Mouse (Mus musculus): ENCODE data around the gene Fli1.

Fli1 gene

DNA sequence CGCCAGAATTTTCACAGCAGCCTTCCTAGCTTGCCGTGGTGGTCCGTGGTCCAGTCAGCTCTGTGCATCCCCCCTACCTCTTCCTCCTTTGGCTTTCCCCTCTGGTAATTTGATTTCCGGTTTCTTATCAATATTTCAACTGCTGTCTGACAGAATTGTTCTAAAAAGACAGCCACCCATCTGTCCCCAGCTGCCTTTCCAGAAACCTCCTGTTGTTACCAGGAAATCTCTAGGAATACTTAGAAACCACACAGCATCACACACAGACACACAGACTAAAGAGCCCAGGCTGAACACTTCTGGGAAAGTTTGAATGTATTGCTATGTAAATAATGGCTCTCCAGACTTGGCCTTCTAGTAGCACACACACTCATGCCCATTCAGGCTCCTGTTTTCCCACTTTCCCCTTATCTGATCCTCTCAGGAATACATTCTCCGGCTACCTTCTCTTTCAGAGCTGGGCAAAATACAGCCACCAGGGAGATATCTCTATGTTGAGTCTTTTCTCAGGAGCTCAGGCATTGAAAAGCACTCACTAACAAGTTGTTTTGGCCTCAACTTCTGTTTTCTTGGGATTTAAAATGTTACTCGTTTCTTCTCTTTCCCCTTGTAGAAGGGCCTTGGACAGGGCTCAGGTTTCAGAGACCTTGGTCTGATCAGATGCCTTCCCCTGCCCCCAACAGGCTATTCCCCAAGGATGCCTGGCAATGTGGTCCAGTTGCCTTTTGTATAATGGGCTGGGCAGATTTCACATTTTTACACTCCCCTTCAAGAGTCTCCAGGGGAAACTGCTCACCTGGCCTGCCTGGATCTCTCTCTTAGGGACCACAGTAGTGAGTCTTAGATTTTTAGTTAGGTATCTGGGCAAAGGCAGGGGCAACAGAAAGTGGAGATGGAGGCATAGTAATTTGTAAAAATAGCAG lies 7.1 kb upstream of the Fli1 start:
- no peak for DNase-seq

DNA sequence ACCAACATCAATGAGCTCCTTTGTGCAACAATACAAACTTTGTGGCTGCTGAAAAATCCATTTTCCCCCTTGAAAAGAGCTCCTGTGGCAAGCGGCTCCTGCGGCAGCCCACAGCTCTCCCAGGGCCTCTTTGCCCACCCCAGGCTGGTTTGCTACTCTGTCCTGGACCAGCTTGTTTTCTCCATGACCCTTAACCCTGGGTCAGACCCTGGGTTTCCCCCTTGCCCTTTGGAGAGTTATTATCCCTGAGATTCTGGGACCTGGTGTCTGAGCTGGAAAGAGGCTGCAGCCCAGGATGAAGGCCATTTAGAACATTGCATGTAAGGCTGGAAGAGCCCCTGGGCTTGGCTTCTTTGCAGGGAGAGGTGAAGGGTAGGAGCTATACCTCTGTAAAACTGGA lies 4.1 kb upstream of the Fli1 start:
- DNase-seq = no peak

DNA sequence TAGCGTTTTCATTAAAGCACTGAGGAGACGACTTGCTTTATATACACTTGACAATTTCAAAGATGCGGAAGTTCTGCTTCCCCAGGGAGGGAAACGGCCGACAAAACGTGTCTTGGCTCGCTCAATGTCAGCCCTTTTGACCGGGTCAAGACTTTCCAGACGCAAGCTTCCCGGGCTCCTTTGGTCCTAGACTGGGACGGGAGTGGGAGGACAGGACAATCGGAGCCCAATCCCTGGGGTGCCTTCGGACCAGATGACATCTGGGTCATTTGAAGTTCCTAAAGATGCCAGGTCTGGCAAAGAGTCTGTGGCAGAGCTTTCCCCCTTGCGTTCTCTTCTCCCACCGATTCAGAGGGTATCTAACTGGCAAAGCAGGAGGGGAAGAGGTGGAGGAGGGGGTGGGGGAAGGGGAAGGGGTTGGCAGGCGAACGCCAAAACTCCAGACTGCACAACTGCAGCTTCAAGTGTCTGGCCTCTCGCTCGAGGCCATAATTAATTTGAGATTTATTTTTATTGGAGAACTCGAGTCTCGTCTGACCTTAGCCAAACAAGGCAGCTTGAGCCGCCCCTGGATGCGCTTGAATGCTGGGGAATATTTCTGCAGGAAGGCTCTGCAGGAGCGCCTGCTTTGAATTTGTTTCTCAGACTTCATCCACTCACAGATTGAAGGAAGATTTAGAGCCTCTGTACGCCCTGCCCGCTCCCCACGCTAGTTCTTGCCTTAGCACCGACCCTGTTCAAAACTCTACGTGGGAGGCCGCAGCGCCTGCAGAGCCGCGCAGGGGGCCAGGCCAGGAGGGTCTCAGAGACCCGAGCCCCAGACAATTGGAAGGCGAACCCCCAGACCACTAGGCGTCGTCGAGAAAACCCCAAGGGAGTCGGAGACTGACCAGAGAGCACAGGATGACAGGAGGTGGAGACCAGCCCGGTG lies 2.3 kb upstream of the Fli1 start:
- DNase-seq = no peak

DNA sequence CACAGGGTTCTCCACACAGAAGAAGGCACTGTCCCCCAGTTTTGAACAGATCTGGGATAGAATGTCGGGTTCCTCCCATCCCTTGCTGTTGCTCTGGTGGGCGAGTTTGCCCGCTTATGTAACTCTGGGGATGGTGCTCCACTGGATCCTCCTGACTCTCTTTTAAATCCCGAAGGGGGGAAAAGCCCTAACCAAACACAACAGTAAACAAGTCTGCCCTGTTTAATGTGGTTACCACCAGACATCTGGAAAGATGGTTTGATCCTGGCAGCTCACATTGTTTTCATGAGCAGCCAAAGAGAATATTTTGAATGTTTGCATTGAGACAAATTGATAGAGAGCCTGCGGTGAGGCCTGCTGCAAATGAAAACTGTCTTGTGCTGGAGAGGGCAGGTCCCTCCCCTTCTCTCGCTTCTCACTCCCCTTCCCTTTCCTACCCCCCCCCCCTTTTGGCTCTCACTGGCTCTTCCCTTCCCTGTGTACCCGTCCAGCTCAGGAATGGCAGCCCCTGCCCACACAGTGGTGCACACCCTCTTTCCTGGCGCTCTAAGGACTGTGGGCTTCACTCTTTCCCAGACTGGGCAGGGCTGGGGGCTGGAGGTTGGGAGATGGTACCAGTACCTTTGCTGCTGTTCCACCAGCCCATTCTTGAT lies 1.4 kb upstream of the Fli1 start:
- DNase-seq = no peak

DNA sequence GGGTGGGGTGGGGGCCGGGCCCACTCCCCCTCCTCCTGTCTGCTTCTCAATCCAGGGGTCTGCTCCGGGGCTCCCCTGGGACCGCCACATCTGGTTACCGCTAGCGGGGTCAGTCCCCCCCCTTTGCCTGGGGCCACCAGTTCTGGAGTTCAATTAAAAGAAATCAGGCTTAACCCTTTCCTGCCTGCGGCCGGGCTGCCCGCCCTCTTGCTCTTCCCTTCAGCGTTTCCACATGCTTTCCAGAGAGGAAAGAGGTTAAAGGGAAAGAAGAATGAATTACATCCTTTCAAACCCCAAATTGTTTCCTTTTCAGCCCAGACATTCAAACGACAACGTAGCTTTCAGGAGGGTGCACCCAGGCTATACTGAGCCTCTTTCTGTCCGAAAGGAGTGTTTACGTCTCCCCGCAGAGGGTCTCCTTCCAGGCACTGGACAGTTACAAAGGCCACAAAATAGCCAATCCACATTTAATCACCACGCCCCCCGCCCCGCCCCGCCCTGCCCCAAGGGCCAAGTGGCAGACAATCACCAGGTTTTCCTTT lies 450 bp upstream of the Fli1 start:
- peak in 1 of 2 experiments; percentile 9 for DNase-seq

DNA sequence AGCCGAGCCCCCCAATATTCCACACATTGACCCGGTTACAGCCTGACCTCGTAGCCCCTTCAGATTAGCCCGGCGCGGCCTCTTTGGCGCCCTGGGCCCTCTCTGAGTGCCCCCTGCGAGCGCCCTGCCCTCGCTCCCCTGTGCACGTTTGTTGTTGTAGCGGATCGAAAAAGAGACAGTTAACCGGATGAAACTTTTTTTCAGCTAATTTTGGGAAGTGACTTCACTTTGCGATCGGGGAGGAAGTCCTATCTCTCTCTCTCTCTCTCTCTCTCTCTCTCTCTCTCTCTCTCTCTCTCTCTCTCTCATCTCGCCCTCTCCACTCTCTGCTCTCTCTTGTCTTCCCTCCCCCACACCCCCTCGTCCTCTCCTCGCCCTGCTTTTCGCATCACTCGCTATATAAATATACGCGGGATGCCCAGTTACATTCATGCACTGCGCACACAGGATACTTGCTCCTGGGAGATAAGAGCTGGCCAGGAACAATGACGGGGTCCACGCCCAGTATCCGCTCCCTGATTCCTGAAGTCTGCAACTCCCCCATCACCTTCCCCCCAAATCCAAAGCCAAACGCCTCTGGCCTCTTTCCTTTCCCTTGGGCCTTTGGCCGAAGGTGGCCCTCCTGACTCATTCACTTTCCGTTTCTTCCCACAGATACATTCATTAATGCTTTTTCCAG lies 1.3 kb downstream of the Fli1 start:
- DNase-seq = no peak

DNA sequence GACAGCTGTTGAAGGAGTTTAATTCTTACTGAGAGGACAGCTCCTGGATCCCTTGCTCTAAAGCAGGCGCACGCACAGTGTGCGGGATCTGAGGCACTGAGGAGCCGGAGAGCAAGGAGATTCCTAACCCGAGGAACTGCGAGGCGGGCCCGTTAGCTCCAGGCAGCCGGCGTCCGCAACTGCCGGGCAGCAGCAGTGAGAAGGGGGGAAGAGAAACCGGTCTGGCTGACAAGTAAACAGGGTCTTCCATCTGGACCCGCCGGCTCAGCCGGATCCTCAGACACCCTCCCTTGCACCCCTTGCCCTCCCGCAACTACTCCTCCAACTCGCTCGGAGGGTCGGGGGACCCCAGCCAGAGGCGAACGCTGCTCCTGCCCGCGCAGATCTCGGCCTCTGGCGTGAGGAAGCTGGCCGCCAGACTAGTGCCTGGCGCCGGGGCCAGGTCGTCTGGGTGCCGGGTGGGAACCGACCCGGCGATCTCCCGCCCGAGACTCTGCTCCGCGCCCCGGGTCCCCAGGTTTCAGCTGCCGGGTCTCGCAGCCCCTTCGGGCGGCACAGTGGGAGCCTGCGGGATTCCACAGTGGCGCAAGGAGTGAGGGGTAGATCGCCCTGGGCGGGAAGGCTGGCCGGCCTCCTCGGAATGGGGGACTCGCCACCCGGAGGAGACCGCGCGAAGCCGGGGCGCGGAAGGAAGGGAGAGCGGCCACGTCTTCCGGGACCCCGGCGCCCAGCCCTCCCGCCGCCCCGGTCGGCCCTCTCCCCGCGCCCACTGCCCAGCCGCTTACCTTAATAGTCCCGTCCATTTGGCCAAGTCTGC lies 2.0 kb downstream of the Fli1 start:
- DNase-seq = peak; percentile 25 to 41

DNA sequence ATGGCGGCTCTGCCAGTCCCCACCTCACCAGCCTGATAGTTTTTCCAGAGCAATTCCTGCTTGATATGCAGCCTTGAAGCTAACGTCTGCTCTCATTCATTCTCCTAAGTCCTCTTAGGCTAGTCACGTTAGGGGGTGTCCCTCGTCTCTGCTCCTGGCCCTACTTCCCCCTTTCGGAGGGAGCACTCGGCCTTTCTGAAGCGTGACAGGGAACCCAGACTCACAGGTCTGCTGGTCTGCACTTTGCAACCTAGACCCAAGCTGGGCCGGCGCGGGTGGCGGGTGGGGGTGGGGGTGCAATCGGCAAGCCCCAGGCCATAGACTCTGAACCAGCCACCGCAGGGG lies 2.6 kb downstream of the Fli1 start:
- DNase-seq = peak in 1 of 2 experiments; percentile 14

DNA sequence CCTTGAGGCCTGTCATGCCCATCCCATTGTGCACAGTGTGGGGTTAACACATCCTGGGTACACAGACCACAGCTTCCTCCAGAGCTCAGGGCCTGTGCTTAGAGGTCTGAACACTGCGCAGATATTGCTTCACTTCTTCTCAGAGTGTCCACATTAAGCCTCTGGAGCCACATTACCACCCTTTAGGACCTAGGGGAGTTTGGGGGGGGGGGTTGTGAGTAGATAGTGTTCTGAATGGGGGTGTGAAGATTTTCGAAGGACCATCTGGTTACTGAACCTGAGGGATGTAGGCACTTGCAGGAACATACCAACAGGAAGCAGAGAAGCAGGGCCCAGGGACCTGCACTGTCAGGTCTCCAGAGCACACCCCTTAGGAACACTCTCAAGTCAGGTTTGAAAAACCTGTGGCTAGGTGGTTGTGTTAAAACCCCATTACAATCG lies 3.3 kb downstream of the Fli1 start:
- DNase-seq = no peak

DNA sequence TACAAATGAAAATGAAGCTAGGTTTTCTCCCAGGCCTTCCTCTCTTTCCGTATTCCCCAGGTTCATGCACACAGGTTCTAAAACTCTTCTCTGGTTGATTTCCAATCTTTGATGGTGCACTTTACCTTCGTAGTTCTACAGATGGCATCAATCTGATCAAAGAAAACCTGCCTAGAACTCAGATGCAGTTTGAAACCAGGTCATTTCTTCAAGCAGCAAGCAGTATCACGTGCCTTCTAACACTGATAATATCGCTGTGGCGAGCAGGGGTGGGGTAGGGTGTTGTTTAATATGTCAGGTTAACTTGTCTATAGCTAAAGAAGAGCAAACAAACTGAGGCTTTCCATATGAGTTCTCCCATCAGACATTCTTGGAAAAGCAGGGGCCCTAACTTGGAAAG lies 4.5 kb downstream of the Fli1 start:
- no peak for DNase-seq

DNA sequence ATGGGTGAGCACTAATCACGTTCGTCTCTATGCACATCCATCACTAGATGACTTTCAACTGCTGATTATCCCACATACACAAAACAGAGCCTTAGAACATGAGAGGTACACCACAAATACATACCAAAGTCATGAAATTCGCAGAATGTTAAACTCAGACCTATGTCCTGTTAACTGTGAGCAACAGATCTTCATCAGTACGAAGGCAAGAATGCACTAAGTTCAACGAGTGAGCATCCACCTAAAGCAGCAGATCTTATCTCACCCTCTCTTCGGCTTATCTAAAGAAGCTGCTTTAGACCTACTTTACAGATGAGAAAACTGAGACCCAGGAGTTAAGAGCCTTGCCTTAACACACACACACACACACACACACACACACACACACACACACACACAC lies 5.0 kb downstream of the Fli1 start:
- DNase-seq = no peak

DNA sequence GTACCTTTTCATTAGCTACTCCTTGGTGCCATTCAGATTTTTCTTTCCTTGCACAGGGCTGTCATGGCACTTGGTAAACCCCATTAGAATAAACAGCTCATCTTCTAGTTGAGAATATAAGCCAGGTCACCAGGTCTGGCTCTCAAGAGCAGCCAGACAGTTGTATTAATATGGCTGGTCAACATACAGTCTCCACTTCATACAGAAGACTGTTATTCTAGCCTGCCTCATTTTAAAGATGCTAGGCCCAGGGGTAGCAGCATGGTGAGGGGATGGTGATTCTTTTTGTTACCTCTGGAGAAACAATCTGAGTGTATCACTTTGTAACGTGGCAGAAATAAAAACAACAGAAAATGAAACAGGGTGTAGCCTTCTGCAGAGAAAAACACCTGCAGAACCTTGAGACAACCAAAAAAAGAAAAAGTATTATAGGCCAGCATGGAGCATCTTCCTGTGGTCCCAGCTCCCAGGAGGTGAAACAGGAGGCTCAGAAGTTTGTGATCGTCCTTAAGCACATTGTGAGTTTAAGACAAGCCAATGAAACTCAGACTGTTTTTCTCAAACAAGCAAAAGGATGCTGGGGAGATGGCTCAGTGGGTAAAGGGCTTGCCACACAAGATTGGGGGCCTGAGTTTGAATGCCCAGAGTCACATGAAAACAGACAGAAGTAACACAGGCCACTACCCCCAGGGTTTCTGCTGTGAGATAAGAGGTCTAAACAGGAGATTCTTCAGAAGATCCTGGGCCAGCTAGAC lies 7.3 kb downstream of the Fli1 start:
- no peak for DNase-seq

DNA sequence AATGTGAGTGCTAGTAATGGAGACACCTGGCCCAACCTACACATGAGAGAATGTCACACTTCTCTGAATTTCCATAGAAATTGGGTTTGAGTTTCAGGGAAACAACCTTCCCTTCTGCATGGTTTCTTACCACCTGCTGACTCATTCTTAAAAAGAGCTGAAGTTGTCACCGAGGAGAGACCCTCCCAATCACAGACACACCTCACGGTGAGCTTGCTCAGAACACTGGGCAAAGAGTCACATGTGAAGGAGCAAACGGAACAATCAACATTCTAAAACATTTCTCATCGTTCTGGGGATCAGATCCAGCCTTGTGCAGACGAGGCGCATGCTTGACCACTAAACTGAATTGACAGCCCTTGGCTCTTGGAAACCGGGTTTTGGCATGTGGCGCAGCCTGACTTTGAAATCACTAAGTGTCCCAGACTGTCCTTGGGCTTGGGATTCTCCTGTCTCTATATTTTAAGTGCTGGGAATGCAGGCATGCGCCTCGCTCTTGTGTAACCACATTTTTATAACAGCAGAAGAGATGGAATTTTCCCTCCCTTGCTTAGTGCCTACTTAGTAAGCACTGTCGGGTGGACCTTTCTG lies 8.5 kb downstream of the Fli1 start:
- DNase-seq = peak; percentile 33 to 36

DNA sequence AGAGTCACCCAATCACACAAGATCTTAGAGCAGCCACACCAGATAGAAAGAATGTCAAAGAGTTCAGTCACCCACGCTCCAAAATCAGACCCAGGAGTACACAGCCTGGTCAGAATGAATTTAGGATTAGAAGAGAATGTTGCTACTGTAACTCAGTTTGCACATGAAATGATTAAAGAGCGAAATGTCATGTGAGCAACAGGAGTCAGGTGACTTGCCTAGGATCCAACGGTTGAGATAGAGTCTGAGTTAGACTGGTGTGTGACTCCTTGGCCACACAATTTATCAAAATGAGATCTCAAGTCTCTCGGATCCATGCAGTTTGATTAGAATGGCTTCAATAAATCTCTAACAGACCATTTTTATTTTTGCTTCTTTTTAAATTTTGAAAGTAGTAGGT lies 11.1 kb downstream of the Fli1 start:
- no peak for DNase-seq

DNA sequence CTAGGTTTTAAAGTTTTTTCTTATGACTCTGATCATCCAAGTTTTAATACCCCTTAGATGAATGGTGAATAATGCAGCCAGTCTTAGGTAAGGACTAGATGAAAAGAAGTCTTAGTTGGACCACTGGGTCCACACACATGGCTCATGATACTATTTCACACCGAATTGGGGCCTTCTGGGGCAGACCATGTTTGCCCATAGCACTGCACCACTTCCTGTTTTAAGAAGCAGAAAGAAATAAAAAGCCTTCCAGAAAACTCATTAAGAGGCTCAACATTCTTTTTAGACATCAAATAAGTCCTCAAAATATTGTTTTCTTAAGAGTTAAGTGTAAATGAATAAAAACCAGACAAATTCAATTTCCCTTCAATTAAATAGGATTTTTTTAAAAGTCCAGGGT lies 11.7 kb downstream of the Fli1 start:
- no peak for DNase-seq

DNA sequence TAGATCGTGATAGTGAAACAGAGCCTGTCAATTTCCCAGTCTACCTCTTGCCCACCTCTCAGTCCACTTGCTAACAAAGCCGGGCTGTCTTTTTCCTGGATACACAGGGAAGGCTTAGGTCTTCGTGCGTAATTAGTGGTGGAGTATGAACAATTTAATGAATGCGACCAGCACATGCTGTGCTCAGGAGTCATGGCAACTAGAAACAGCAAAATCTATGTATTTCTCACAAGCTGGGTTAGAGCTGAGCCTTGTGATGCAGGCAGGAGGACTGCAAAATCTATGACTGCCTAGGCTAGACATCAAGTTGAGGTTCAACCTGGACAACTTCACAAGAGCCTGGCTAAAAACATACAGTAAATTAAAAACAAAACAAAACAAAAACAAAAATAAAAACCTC lies 12.5 kb downstream of the Fli1 start:
- DNase-seq = no peak

DNA sequence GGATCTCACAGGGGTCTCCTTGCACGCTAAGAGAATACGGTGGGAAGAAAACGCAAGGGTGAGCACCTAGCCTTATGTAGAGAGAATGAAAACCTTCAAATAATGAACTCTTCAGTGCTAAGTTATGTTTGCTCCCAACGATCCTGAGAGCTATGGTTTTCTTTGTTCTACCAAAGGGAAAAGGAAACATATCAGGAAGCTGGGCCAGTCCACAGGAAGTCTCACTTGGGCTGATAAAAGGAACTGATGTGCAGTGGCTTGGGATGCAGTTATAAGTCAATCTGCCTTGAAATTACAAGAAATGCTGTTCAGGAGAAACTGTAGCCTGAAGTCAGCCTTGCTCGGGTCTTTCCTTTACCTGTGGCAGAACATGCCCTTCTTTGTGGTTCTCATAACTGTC lies 13.1 kb downstream of the Fli1 start:
- no peak for DNase-seq

DNA sequence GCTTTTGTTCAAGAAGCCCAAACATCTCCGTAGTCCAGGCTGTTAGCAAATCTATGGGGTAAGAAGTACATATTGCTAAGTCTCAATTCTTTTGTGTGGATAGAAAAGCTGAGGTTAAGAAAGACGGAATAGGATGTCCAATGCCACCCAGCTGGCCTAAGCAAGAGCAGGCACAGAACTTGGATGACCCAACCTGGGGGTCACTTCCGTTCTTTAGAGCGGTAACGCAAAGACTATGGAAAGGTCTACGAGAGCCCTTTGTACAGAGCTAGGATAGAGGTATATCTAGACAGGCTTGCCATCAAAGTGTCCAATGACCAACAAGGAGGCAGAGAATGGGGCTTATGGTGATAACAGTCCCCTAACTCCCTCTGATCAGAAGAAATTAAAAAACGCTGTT lies 15.3 kb downstream of the Fli1 start:
- DNase-seq = no peak

DNA sequence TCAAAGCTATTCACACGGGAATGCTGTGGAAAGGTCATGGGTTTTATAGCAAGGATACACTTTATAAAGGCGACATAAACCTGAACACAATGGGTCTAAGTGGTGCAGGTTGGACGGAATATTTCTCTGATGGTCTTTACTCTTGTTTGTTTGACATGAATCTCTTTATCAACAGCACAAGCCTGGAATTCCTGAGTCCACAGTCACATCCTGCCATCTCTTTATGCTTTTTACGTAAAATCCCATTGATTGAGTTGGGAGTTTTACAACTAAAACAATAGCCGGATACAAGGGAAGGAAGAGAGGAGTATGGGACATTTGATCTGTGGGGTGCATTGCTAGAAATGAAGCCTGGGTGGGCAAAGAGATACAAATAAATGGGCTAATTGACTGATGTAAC lies 16.9 kb downstream of the Fli1 start:
- DNase-seq = no peak

DNA sequence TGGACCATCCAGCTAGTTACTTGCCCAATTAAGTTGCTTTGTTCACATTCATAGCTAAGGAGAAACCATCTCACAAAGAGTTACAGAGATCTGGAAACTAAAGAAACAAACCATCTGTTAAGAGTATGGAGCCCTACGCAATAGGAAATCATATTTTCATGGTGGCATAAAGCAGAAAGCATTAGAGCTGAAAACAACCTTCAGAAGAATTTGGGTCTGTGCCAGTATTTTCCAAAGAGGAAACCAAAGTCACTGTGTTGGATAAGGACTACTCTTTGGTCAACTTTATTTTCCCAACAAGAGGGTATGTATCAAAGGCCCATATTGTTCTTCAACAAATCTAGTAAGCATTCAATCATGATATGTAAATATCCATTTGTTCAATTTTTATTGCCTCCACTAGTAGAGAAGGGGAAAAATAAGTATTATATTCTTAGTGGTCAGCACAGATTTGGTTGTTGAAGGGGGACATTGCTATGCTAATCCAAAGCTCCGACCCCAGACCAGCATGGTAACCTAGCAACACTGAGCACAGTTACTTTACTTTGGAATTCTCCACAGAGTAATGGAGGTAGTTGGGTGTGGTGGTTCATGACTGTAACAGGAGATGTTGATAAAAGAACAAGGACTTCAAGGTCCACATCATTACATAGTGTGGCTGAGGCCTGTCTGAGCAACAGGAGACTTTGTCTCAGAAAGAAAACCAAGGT lies 20.0 kb downstream of the Fli1 start:
- no peak for DNase-seq

Measured in cerebellum, postnatal 14 days (tissue).